Mouse (Mus musculus) stomach, embryonic 16.5 days (tissue): ENCODE data around the gene Hoxd9. TPM values are rescaled to one million over a fixed set of nuclear protein-coding genes. Genes with fewer than 3 reads are reported as not detected.

Source experiments
- ATAC-seq: fragments of 200-750 bp; cut with Nextera tagmentation; 2 replicates; pipeline ENCODE4 v1.8.0; 2017; ENCODE audit warnings: moderate number of reproducible peaks, moderate TSS enrichment; ENCODE audit not compliant: insufficient read depth, low FRiP score
- H3K27ac ChIP-seq: fragments of 300-500 bp; sonication (generic); 2 replicates; pipeline ENCODE4 v1.5.1; 2014; ENCODE audit warnings: low read length
- H3K27me3 ChIP-seq: fragments of 300-500 bp; sonication (generic); 2 replicates; pipeline ENCODE4 v1.6.1; 2014; ENCODE audit warnings: low read length, control low read depth, mixed read lengths; ENCODE audit not compliant: control insufficient read depth, insufficient read depth
- H3K36me3 ChIP-seq: fragments of 300-500 bp; sonication (generic); 2 replicates; pipeline ENCODE4 v1.6.1; 2014; ENCODE audit warnings: low read length; ENCODE audit not compliant: control insufficient read depth, insufficient read depth
- H3K4me1 ChIP-seq: fragments of 300-500 bp; sonication (generic); 2 replicates; pipeline ENCODE4 v1.6.1; 2014; ENCODE audit warnings: low read length, control low read depth, mixed read lengths; ENCODE audit not compliant: control insufficient read depth, insufficient read depth
- H3K4me2 ChIP-seq: fragments of 300-500 bp; sonication (generic); 2 replicates; pipeline ENCODE4 v1.6.1; 2014; ENCODE audit warnings: low read depth, low read length, mixed read lengths
- H3K4me3 ChIP-seq: fragments of 300-500 bp; sonication (generic); replicated peaks from 2 replicates; pipeline ENCODE4 v1.5.1; 2014; ENCODE audit warnings: mild to moderate bottlenecking, low read length
- H3K9ac ChIP-seq: fragments of 300-500 bp; sonication (generic); 2 replicates; pipeline ENCODE4 v1.6.1; 2014; ENCODE audit warnings: low read length
- H3K9me3 ChIP-seq: fragments of 300-500 bp; sonication (generic); replicated peaks from 2 replicates; pipeline ENCODE4 v1.6.1; 2016; ENCODE audit warnings: low read length, control low read depth; ENCODE audit not compliant: control insufficient read depth
- WGBS: fragments of 180-500 bp; shearing (Covaris S2); extraction: QIAGEN DNeasy Blood & Tissue Kit; methylation state at CpG from one replicate; pipeline ENCODE4 v1.1.7; 2014; 5-methylcytosine and 5-hydroxymethylcytosine counted together
- polyA plus RNA-seq: library from polyadenylated mRNA; unstranded; fragments of >200 nt; fragmentation: Nextera tagmentation; extraction: Ambion mirVana; gene quantifications from 2 replicates; pipeline ENCODE4 v1.2.1, GENCODE M21; 2015

Gene Hoxd9
- polyA plus RNA-seq, 1 experiment from 2014 or later: 0.53 TPM

DNA sequence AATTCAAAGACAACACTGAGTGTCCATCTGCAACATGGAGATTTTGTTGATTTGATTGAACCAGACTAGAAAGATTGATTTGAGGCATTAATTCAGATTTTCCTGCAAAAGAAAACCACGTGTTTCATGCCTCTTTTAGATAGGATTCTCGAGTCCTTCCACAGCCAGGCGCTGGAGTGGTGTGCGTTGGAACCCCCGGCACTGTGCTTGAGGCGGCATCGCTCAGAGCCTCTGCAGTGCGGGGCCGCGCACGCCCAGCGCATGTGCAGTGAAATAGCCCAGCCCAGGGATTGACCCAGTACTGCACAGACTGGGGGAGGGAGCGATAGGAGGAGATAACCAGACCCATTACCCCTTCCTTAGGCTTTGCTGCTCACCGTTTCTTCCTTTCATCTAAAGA lies 17.4 kb downstream of the Hoxd9 start:
- Histone ChIP-seq H3K27me3 (peaks cover 89% of the 10 kb centered on the region), H3K4me3 (no peak overlapping the region), H3K9me3 (no peaks in the 10 kb centered on the region), H3K27ac (0 out of 2 replicates have a peak overlapping the region, but pooled peaks have one; percentile 1), H3K4me2 (no peak overlapping the region), H3K9ac (no peak overlapping the region), H3K36me3 (no peaks in the 10 kb centered on the region), H3K4me1 (0 out of 2 replicates have a peak, but pooled peaks cover 2% of the 10 kb centered on the region)
- 2% methylated on average over 14 of the region's 14 CpGs for WGBS
- ATAC-seq: no peak

DNA sequence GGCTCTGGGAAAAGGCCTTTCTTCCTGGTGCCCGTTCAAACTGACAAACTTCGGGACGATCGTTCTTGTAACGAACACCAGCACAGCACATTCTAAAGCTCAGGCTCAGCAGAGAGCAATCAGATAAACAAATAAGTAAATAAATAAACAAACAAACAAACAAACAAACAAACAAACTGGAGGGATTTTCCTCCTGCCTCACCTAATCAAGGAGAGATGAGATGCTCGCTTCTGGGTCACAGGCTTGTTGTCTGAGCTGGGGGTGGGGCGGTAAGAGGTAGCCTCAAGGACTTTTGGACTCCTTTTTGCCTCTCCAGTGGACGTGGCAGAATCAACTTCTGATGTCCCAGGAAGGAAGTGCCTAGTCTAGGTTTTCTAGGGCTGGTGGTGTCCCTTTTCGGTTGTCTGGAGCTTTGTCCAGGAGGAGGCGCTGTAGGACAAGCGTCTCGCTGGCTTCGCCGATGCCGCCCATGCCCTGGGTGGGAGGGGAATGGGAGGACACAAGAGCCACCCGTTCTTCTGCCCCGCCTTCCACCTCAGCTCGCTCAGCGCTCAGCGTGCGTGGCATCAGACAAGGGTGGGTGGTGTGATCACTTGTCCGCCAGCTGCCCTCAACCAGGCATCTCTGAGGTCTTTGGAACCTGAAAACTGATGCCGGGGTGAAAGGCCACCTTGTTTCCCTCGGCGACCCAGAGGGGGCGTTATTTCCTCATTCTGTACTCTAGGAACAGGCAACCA lies 18.1 kb downstream of the Hoxd9 start:
- H3K27ac ChIP-seq: no peak overlapping the region
- 3% methylated on average over 26 of the region's 26 CpGs for WGBS

DNA sequence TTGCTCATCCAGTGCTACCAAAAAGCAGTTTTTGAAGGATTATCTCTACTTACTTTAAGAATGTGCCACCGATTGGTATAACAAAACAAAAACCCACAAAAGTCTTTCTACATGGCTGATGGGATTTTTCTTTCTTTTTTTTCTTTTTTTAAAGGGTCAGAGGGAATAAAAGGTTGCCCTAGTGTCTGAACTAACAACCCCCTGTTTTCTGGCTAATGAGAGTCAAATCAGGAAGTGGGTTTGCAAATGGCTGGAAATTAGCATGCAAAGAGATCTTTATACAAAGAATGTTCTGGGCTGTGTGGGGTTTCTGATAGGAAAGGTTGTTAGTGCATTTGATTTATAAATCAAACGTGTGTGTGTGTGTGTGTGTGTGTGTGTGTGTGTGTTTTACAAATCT lies 22.9 kb downstream of the Hoxd9 start:
- no peaks in the 10 kb centered on the region for H3K4me1 ChIP-seq
- no peak overlapping the region for H3K4me3 ChIP-seq
- H3K27me3 ChIP-seq: peaks cover 94% of the 10 kb centered on the region

More for the DNA sequence above, 18.1 kb downstream of the Hoxd9 start:
- Histone ChIP-seq H3K4me2 (peak overlapping the region; percentile 52), H3K27me3 (peaks cover 89% of the 10 kb centered on the region), H3K9ac (no peak overlapping the region), H3K36me3 (no peaks in the 10 kb centered on the region), H3K4me3 (peak overlapping the region; percentile 26; the same call in 1 of the 2 replicates), H3K9me3 (no peaks in the 10 kb centered on the region), H3K4me1 (0 out of 2 replicates have a peak, but pooled peaks cover 2% of the 10 kb centered on the region)
- peak; percentile 68 for ATAC-seq

DNA sequence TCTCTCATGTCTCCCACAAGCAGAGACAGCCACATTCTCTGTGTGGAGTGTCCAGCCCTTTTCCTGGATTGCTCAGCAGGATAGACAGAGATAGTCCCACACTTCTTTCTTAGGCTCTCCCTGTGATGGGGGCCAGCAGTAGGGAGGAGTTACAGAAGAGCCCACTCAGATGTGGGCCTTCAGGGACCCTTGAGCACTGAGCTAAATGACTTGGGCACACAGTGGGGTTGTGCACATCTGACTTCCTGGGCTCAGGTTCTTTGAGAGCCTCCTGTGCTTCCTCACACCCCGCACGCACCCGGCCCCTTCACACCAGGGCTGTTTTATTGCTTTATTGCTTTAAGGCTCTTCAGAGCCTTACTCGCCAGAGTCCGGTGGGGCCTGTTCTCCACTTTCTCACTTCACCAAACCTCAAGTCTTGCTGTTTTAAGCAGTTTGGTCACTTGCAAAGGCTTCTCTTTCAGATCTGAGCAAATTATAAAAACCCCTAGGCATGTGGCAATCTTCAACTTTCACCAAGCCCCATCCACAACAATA lies 23.5 kb downstream of the Hoxd9 start:
- Histone ChIP-seq H3K4me1 (no peaks in the 10 kb centered on the region), H3K9ac (no peak overlapping the region), H3K9me3 (no peaks in the 10 kb centered on the region), H3K36me3 (no peaks in the 10 kb centered on the region), H3K4me2 (no peak overlapping the region), H3K4me3 (no peak overlapping the region), H3K27ac (no peak overlapping the region), H3K27me3 (peaks cover 94% of the 10 kb centered on the region)
- no peak for ATAC-seq
- WGBS: 32% methylated on average over 5 of the region's 5 CpGs

More for the DNA sequence above, 22.9 kb downstream of the Hoxd9 start:
- no peak for ATAC-seq
- 20% methylated on average over 2 of the region's 2 CpGs for WGBS
- H3K4me2 ChIP-seq: no peak overlapping the region
- no peaks in the 10 kb centered on the region for H3K9me3 ChIP-seq
- no peak overlapping the region for H3K27ac ChIP-seq
- H3K36me3 ChIP-seq: no peaks in the 10 kb centered on the region
- no peak overlapping the region for H3K9ac ChIP-seq

DNA sequence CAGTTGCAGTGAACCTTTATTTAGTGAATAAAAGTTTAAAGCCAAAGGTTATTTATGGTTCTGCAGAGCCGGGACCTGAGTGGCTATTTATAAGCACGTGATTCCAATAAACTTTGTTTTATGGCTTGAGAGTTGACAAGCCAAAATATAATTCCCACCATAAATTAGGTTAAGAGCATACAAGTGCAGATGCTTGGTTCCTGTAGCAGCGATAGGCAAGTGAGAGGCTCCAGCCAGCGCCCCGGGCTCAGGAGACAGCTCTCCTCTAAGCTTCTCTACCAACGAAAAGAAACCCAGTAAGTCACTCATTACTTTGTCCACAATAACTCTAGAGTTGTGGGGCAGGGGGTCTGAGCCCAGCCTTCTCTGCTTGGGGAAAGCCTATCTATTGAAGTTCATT lies 24.4 kb downstream of the Hoxd9 start:
- Histone ChIP-seq H3K4me3 (no peak overlapping the region), H3K27me3 (peaks cover 95% of the 10 kb centered on the region), H3K36me3 (no peaks in the 10 kb centered on the region), H3K9ac (no peak overlapping the region), H3K4me2 (no peak overlapping the region), H3K27ac (no peak overlapping the region), H3K4me1 (no peaks in the 10 kb centered on the region), H3K9me3 (no peaks in the 10 kb centered on the region)
- WGBS: 11% methylated on average over 6 of the region's 6 CpGs
- ATAC-seq: no peak

DNA sequence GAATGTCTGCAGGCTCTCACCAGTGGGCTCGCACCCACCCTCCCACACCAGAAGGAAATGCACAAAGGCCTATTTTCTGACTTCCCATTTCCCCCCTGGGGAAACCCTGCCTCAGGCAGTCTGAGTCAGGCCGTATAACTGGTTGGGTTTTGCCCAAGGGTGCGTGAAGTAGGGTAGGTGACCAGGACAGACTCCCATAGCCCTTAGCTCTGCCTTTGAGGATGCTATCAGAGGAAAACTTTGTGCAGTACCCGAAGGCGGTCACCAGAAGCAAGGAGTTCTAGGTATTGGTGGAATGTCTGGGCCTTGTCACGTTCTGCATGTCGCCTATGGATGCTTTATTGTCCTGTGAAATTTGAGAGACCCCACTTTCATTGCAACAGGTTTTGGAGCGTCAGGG lies 25.4 kb downstream of the Hoxd9 start:
- Histone ChIP-seq H3K27ac (no peak overlapping the region), H3K27me3 (peaks cover 95% of the 10 kb centered on the region), H3K36me3 (no peaks in the 10 kb centered on the region), H3K4me1 (no peaks in the 10 kb centered on the region), H3K4me3 (no peak overlapping the region), H3K4me2 (no peak overlapping the region), H3K9ac (no peak overlapping the region), H3K9me3 (no peaks in the 10 kb centered on the region)
- 25% methylated on average over 8 of the region's 8 CpGs for WGBS
- ATAC-seq: no peak

DNA sequence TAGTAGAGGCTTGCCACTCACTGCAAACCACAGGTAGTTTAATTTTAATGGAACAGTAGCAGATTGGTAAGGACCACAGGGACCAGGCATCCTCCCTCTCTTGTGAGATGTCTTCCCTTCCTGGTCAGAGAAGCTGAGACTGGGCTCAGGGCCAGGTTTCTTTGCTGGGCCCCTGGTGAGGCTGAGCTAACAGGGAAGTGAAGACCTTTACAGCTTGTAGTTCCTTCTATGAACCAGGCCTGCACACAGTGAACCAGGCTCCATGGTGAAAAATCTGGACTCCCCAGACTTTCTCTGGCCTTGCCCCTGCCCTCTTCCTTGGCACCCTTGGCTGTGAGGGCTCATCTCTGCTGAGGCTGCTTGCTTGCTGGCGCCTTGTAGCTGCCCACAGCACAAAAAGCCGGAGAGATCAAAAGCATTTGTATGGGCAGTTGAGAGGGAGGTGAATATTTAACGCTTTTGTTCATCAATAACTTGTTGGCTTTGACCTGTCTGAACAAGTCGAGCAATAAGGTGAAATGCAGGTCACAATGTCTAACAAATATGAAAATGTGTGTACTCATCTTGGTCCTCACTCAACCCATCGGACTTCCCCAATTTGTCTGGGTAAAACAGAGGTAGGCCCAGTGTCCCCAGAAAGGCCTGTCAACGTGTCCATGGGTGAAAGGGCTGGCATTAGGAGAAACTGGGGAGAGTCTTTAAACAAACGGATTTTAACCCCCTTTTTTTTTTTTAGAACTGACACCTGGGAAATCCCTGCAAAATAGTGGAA lies 26.9 kb downstream of the Hoxd9 start:
- no peaks in the 10 kb centered on the region for H3K4me1 ChIP-seq
- no peaks in the 10 kb centered on the region for H3K9me3 ChIP-seq
- H3K9ac ChIP-seq: no peak overlapping the region
- H3K4me2 ChIP-seq: no peak overlapping the region
- H3K27me3 ChIP-seq: peaks cover 98% of the 10 kb centered on the region
- 36% methylated on average over 7 of the region's 7 CpGs for WGBS
- no peak overlapping the region for H3K27ac ChIP-seq
- H3K4me3 ChIP-seq: no peak overlapping the region
- no peak for ATAC-seq
- no peaks in the 10 kb centered on the region for H3K36me3 ChIP-seq

DNA sequence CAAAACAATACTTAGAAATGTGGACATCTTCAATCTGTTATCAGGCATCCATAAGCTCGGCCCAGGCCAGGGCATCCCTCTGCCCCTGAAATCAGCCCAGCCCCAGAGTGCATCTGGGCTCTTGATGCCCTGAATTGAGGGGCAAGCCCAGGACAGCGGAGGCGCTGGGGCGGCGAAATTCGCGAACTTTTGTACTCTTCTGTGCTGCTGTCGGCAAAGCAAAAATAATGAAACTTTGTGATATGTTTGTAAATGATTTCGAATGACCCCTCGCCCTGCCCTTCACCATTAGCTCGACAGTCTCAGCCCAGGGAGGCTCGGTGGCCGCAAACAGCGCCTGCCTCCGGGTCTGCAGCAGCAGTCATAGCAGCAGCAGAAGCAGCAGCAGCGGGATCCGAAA lies 27.6 kb downstream of the Hoxd9 start:
- H3K27ac ChIP-seq: no peak overlapping the region
- no peak overlapping the region for H3K4me2 ChIP-seq
- H3K27me3 ChIP-seq: peaks cover 95% of the 10 kb centered on the region

DNA sequence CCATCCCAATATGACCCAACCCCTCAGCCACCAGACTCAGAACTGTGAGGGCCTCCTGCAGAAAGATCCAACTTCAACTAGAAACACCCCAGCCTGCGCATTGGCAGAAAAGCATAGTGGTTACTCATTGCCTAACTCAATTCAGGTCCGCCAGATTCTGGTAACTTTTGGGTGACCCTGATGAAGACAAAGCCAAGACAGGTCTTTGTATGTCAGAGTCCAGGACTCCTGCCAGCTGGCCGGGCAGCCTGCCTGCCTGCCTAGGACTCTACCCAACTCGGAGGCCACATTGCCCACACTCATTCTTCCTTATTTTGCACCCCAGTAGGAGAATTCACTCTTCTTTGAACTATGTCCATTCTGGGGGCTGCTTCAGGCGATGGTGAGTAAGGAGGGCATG lies 29.0 kb downstream of the Hoxd9 start, which contains the start of gene Gm28230:
Gm28230 (plus strand) TSS at position 178 of the 400 bp plus-strand sequence.
- Histone ChIP-seq H3K27me3 (peaks cover 94% of the 10 kb centered on the region), H3K4me2 (peak within 1 kb of the TSS; percentile 38), H3K4me1 (no peaks in the 10 kb centered on the region), H3K4me3 (peak within 1 kb of the TSS; percentile 29), H3K9ac (no peak within 1 kb of the TSS; the same call in 1 of the 2 replicates), H3K27ac (no peak within 1 kb of the TSS), H3K36me3 (no peaks in the 10 kb centered on the region), H3K9me3 (no peaks in the 10 kb centered on the region)
- 29% methylated on average over 5 of the region's 5 CpGs for WGBS
- ATAC-seq: no peak

More for the DNA sequence above, 27.6 kb downstream of the Hoxd9 start:
- Histone ChIP-seq H3K9ac (no peak overlapping the region), H3K4me1 (no peaks in the 10 kb centered on the region), H3K9me3 (no peaks in the 10 kb centered on the region), H3K4me3 (no peak overlapping the region), H3K36me3 (no peaks in the 10 kb centered on the region)
- no peak for ATAC-seq
- WGBS: 18% methylated on average over 17 of the region's 17 CpGs
